9 mouse cellular contexts compared by ENCODE assay signal in genomic region chr6:5413282-5413681, GRCm38 (mm10). TPM values are rescaled to one million over a fixed set of nuclear protein-coding genes. Genes with fewer than 3 reads are reported as not detected.
A peak's percentile ranks its signal among the peaks of the same experiment; 100 is the strongest.
DNase-seq lines count a peak whose midpoint lies in the region; ATAC-seq and TF ChIP-seq lines count a peak whose summit lies in the region.
"Had no signal": no experiment of that assay in that cellular context is flagged by ENCODE, and none has a peak within 500 bp of the region (broad histone marks: within the 10 kb centered on the region; RNA-seq: fewer than 3 reads in every experiment).

No protein-coding gene starts in this region.

- H3K27ac ChIP-seq in liver, postnatal 0 days (ENCODE audit: low read depth) = no peak overlapping the region
- no peak overlapping the region for H3K27ac ChIP-seq in heart, embryonic 16.5 days (ENCODE audit: low read length)
- H3K27ac ChIP-seq: hindbrain, embryonic 15.5 days had no signal

- H3K9me3 ChIP-seq in liver, postnatal 0 days (ENCODE audit: low read length) = no peaks in the 10 kb centered on the region
- no peaks in the 10 kb centered on the region for H3K9me3 ChIP-seq in heart, embryonic 16.5 days (replicated peaks; ENCODE audit: control insufficient read depth, low read length)
- H3K9me3 ChIP-seq: hindbrain, embryonic 15.5 days had no signal

- TF ChIP-seq EP300 in liver, postnatal 0 days (IDR thresholded peaks at IDR 0.05; ENCODE audit: low read depth) = no peak

- 31% methylated on average over 8 of the region's 8 CpGs for WGBS in liver, postnatal 0 days (ENCODE audit: insufficient replicate concordance)
- 18% methylated on average over 8 of the region's 8 CpGs for WGBS in heart, embryonic 16.5 days

- TF ChIP-seq CTCF in liver, postnatal 0 days (IDR thresholded peaks at IDR 0.05; ENCODE audit: low read depth) = no peak
- no peak for TF ChIP-seq CTCF in brain, embryonic 14.5 days (IDR thresholded peaks at IDR 0.05; ENCODE audit: borderline replicate concordance, extremely low read depth, insufficient read depth, insufficient read length)

- peak; percentile 69 for ATAC-seq in liver, postnatal 0 days
- ATAC-seq in heart, embryonic 16.5 days (replicated peaks; ENCODE audit: extremely low read depth, insufficient read depth, low FRiP score) = peak; percentile 42; the same call in 1 of the 2 replicates
- no peak for ATAC-seq in erythroblast, adult 5-6 weeks (replicated peaks; ENCODE audit: low FRiP score, poor library complexity, severe bottlenecking)

- H3K4me1 ChIP-seq in liver, postnatal 0 days (ENCODE audit: insufficient read depth) = 0 out of 2 replicates have a peak, but pooled peaks cover 4% of the 10 kb centered on the region
- peaks cover 10% of the 10 kb centered on the region for H3K4me1 ChIP-seq in heart, embryonic 16.5 days (ENCODE audit: control insufficient read depth, insufficient read depth, low read length)

- no peaks in the 10 kb centered on the region for H3K36me3 ChIP-seq in liver, postnatal 0 days (replicated peaks; ENCODE audit: insufficient read depth, low read length)
- no peaks in the 10 kb centered on the region for H3K36me3 ChIP-seq in heart, embryonic 16.5 days (ENCODE audit: control insufficient read depth, insufficient read depth)
- H3K36me3 ChIP-seq: hindbrain, embryonic 15.5 days had no signal

- no peak overlapping the region for H3K9ac ChIP-seq in liver, postnatal 0 days (replicated peaks)
- no peak overlapping the region for H3K9ac ChIP-seq in heart, embryonic 16.5 days (ENCODE audit: low read length)
- H3K9ac ChIP-seq: hindbrain, embryonic 15.5 days had no signal

- TF ChIP-seq POLR2A in brain, embryonic 14.5 days (IDR thresholded peaks at IDR 0.05; ENCODE audit: borderline replicate concordance, extremely low read depth, insufficient read depth, insufficient read length, poor library complexity, severe bottlenecking) = no peak

- H3K4me2 ChIP-seq in liver, postnatal 0 days (ENCODE audit: low read depth, low read length) = no peak overlapping the region
- peak overlapping the region; percentile 12; the same call in 1 of the 2 replicates for H3K4me2 ChIP-seq in heart, embryonic 16.5 days (ENCODE audit: low read depth, low read length)
- H3K4me2 ChIP-seq: hindbrain, embryonic 15.5 days had no signal

- DNase-seq in liver, postnatal 0 days = peak; percentile 70
- DNase-seq in liver = no peak
- DNase-seq in brain, embryonic 14.5 days (ENCODE audit: low read depth) = peak; percentile 50
- peak; percentile 54 for DNase-seq in testis, postnatal 14 days (ENCODE audit: low spot score)
- DNase-seq in layer of hippocampus, adult 9-10 months (ENCODE audit: low spot score) = no peak
- no peak for DNase-seq in left cerebral cortex, adult 9 months (ENCODE audit: low spot score in 2 of 2)

- no peaks in the 10 kb centered on the region for H3K27me3 ChIP-seq in liver, postnatal 0 days (ENCODE audit: insufficient read depth, low read length)
- no peaks in the 10 kb centered on the region for H3K27me3 ChIP-seq in heart, embryonic 16.5 days (ENCODE audit: control insufficient read depth, insufficient read depth, low read length)
- H3K27me3 ChIP-seq: hindbrain, embryonic 15.5 days had no signal

- H3K4me3 ChIP-seq in liver, postnatal 0 days (ENCODE audit: low read depth, low read length) = no peak overlapping the region
- no peak overlapping the region for H3K4me3 ChIP-seq in heart, embryonic 16.5 days (ENCODE audit: low read length)
- H3K4me3 ChIP-seq: hindbrain, embryonic 15.5 days had no signal

RNA-seq across cellular contexts. Expression of gene Asb4, which starts 30.1 kb away (rescaled TPM):
- 1.8 and 2.2 TPM in 2 replicates for polyA plus RNA-seq in liver, postnatal 0 days (2015; fragmentation: Nextera tagmentation; extraction: Ambion mirVana)
- polyA plus RNA-seq in brain, embryonic 14.5 days (2012; rRNA removed) = 19.1 and 20.4 TPM in 2 replicates
- 26.5 TPM in 2 replicates for polyA plus RNA-seq in heart, embryonic 16.5 days (2015; fragmentation: Nextera tagmentation; extraction: Ambion mirVana)
- total RNA-seq in erythroblast, adult 5-6 weeks (2015; ENCODE audit: low replicate concordance) = not detected in 2 replicates
- total RNA-seq in erythroblast, adult 5-6 weeks (2017; ENCODE audit: low replicate concordance) = not detected in 2 replicates

Comparison
In these comparisons a context has a peak if more than half of its experiments do, and no peak if none do; other contexts are left out.
1. DNase-seq: peak in liver, postnatal 0 days (single experiment), brain, embryonic 14.5 days (single experiment) and testis, postnatal 14 days (single experiment); none in liver (single experiment), layer of hippocampus, adult 9-10 months (single experiment) and left cerebral cortex, adult 9 months (0 of 2).